ENCODE assay signal across 1 mouse cellular context in the genomic region with DNA sequence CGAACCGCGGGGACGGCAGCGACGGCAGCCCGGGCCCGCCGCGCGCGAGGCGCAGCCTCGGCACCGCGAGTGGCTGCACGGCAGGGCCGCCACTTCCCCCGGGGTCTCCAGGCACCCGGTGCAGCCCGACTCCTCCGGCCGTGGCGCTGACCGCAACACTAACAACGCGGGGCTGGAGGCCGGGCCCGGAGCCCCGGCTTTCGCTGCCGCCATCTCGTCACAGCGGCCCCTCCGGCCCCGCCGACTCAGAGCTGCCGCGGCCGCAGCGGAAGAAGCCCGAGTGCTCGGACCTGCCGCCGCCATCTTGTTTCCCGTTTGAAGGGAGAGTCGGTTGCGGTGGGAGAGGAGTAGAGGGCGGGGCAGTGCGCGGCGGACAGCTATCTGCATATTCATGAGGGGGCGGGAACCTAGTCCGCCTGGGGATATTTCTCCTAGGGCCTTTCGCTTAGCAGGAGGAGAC.
TF ChIP-seq lines count a peak whose summit lies in the region.

A gene (minus strand): TSS at position 317 of the 460 bp plus-strand sequence.

TF ChIP-seq in CH12.LX, 34 proteins besides CTCF, POLR2A, EP300 and RAD21 (continued from another document):
- no peak for TF ChIP-seq CHD2 (IDR thresholded peaks at IDR 0.05; ENCODE audit: low read length)
- TF ChIP-seq ELF1 (IDR thresholded peaks at IDR 0.05; ENCODE audit: low read depth, low read length) = peak; percentile 63
- no peak; the same call in 1 of the 2 replicates for TF ChIP-seq ETS1 (conservative IDR thresholded peaks at IDR 0.05; ENCODE audit: low read depth, low read length)
- peak; percentile 77; the same call in 1 of the 2 replicates for TF ChIP-seq MAZ (IDR thresholded peaks at IDR 0.05; ENCODE audit: low read depth, low read length)
- TF ChIP-seq TBP (conservative IDR thresholded peaks at IDR 0.05; ENCODE audit: low read depth, low read length) = peak; percentile 56; the same call in 1 of the 2 replicates
- peak; percentile 56 for TF ChIP-seq SIN3A (IDR thresholded peaks at IDR 0.05; ENCODE audit: low read length)
- TF ChIP-seq UBTF (IDR thresholded peaks at IDR 0.05; ENCODE audit: low read depth, low read length) = peak; percentile 46; the same call in 1 of the 2 replicates
- TF ChIP-seq ZMIZ1 (IDR thresholded peaks at IDR 0.05; ENCODE audit: low read depth, low read length) = peak; percentile 89
- no peak for TF ChIP-seq GABPA (IDR thresholded peaks at IDR 0.05; ENCODE audit: insufficient replicate concordance, low read depth, low read length)
- TF ChIP-seq TCF12 (IDR thresholded peaks at IDR 0.05; ENCODE audit: low read depth, low read length) = peak; percentile 90
- TF ChIP-seq NELFE (IDR thresholded peaks at IDR 0.05; ENCODE audit: low read depth, low read length) = peak; percentile 87
- peak; percentile 53; the same call in 1 of the 2 replicates for TF ChIP-seq IRF4 (IDR thresholded peaks at IDR 0.05; ENCODE audit: low read depth, low read length)
- 0 out of 2 replicates have a peak, but pooled peaks have one; percentile 30 for TF ChIP-seq KAT2A (IDR thresholded peaks at IDR 0.05; ENCODE audit: insufficient replicate concordance, low read length)
